9 mouse cellular contexts compared by ENCODE assay signal in genomic region chr2:156453822-156454221, GRCm38 (mm10). TPM values are rescaled to one million over a fixed set of nuclear protein-coding genes. Genes with fewer than 3 reads are reported as not detected.
DNase-seq lines count a peak whose midpoint lies in the region; ATAC-seq lines count a peak whose summit lies in the region.
"Had no signal": no experiment of that assay in that cellular context is flagged by ENCODE, and none has a peak within 500 bp of the region (broad histone marks: within the 10 kb centered on the region; RNA-seq: fewer than 3 reads in every experiment).

No protein-coding gene starts in this region.

- WGBS in liver, embryonic 16.5 days (ENCODE audit: insufficient replicate concordance), result 56% methylated on average over 7 of the region's 7 CpGs
- WGBS in hindbrain, embryonic 12.5 days, result 79% methylated on average over 7 of the region's 7 CpGs

- peaks cover 6% of the 10 kb centered on the region for H3K4me1 ChIP-seq in liver, embryonic 16.5 days (ENCODE audit: control insufficient read depth, low read depth, low read length)
- peaks cover 3% of the 10 kb centered on the region; the same call in 1 of the 2 replicates for H3K4me1 ChIP-seq in hindbrain, embryonic 12.5 days

- no peak overlapping the region for H3K9ac ChIP-seq in liver, embryonic 16.5 days (ENCODE audit: low read depth, low read length)
- H3K9ac ChIP-seq in hindbrain, embryonic 12.5 days, result no peak overlapping the region

- ATAC-seq in liver, embryonic 16.5 days (ENCODE audit: low read depth), result peak; percentile 88
- ATAC-seq in hindbrain, embryonic 12.5 days (ENCODE audit: low FRiP score), result no peak

- H3K27me3 ChIP-seq in liver, embryonic 16.5 days (ENCODE audit: control insufficient read depth, insufficient read depth, low read depth, low read length), result no peaks in the 10 kb centered on the region
- no peaks in the 10 kb centered on the region for H3K27me3 ChIP-seq in hindbrain, embryonic 12.5 days

- no peaks in the 10 kb centered on the region for H3K36me3 ChIP-seq in liver, embryonic 16.5 days (ENCODE audit: control insufficient read depth, insufficient read depth)
- no peaks in the 10 kb centered on the region for H3K36me3 ChIP-seq in hindbrain, embryonic 12.5 days

- H3K4me3 ChIP-seq in liver, embryonic 16.5 days (ENCODE audit: low read depth, low read length), result no peak overlapping the region
- H3K4me3 ChIP-seq in hindbrain, embryonic 12.5 days, result no peak overlapping the region

- no peaks in the 10 kb centered on the region for H3K9me3 ChIP-seq in liver, embryonic 16.5 days (replicated peaks; ENCODE audit: control insufficient read depth, low read length)
- H3K9me3 ChIP-seq in hindbrain, embryonic 12.5 days (replicated peaks), result no peaks in the 10 kb centered on the region

- no peak overlapping the region for H3K4me2 ChIP-seq in liver, embryonic 16.5 days (ENCODE audit: low read depth, low read length)
- no peak overlapping the region for H3K4me2 ChIP-seq in hindbrain, embryonic 12.5 days (replicated peaks)

- peak; percentile 25 for DNase-seq in Muller cell, postnatal 12 days (ENCODE audit: inconsistent ontology term)
- DNase-seq in adrenal gland, adult 2 months, result peak; percentile 94
- peak; percentile 54 to 62 for DNase-seq in heart, postnatal 10 days
- DNase-seq in cerebellum, adult 9-10 months, result no peak
- DNase-seq in c-Kit-positive CD71-positive TER-119-positive erythroid progenitor cells, embryonic 14.5 days (ENCODE audit: low spot score), result no peak
- DNase-seq: cerebellum, postnatal 36 days; lung, adult 2 months had no signal

- intact Hi-C loops in heart, postnatal 10 days (cut with DNase I), result no loop called here

- H3K27ac ChIP-seq in liver, embryonic 16.5 days (ENCODE audit: low read length), result no peak overlapping the region
- no peak overlapping the region for H3K27ac ChIP-seq in hindbrain, embryonic 12.5 days

RNA-seq across cellular contexts. Expression of gene Epb41l1, which starts 33.1 kb away (rescaled TPM):
- total RNA-seq in adrenal gland, adult 2 months (2021), result 10 to 100 TPM; 81.4 to 93.4 TPM
- polyA plus RNA-seq in adrenal gland, adult 2 months (2012; rRNA removed), result 52.0 and 52.7 TPM in 2 replicates
- total RNA-seq in heart, postnatal 10 days (2021), result 10 to 100 TPM; 15.9 to 19.9 TPM
- 0.49 and 0.67 TPM in 2 replicates for polyA plus RNA-seq in liver, embryonic 16.5 days (2015; fragmentation: Nextera tagmentation; extraction: Ambion mirVana)
- 6.1 and 7.1 TPM in 2 replicates for polyA plus RNA-seq in hindbrain, embryonic 12.5 days (2016; fragmentation: Nextera tagmentation; extraction: Ambion mirVana)

Comparison
In these comparisons a context has a peak if more than half of its experiments do, and no peak if none do; other contexts are left out.
1. DNase-seq: peak in Muller cell, postnatal 12 days (single experiment), adrenal gland, adult 2 months (single experiment) and heart, postnatal 10 days (2 of 2); none in cerebellum, adult 9-10 months (single experiment) and c-Kit-positive CD71-positive TER-119-positive erythroid progenitor cells, embryonic 14.5 days (single experiment).